Mouse (Mus musculus) myocyte (in vitro differentiated cells): ENCODE results near the gene Sparc. TPM values are rescaled to one million over a fixed set of nuclear protein-coding genes. Genes with fewer than 3 reads are reported as not detected.

Experiments used
- H3K27me3 ChIP-seq: one replicate; pipeline ENCODE4 v1.6.1; 2011; ENCODE audit not compliant: control insufficient read depth, insufficient read depth, insufficient read length
- H3K36me3 ChIP-seq: one replicate; pipeline ENCODE4 v1.6.1; 2011; ENCODE audit not compliant: control insufficient read depth, insufficient read depth
- H3K4me2 ChIP-seq: one replicate; pipeline ENCODE4 v1.6.1; 2011; ENCODE audit warnings: low read depth, control low read depth
- H3K4me3 ChIP-seq: one replicate; pipeline ENCODE4 v1.5.1; 2011; ENCODE audit warnings: mild to moderate bottlenecking, control low read depth, moderate library complexity
- H3K79me2 ChIP-seq: one replicate; pipeline ENCODE4 v1.6.1; 2011; ENCODE audit not compliant: control insufficient read depth, insufficient read depth
- H3ac ChIP-seq: one replicate; pipeline ENCODE4 v1.6.1; 2011; ENCODE audit not compliant: control insufficient read depth, insufficient read length
- CEBPB ChIP-seq: IDR thresholded peaks from 2 replicates; pipeline ENCODE4 v1.6.1; 2011; ENCODE audit warnings: mild to moderate bottlenecking, moderate library complexity; ENCODE audit not compliant: poor library complexity, insufficient read depth, severe bottlenecking
- E2F4 ChIP-seq: IDR thresholded peaks from one replicate; pipeline ENCODE4 v1.6.1; 2011; ENCODE audit warnings: mild to moderate bottlenecking, control low read depth, moderate library complexity; ENCODE audit not compliant: insufficient read depth
- MAX ChIP-seq: IDR thresholded peaks from one replicate; pipeline ENCODE4 v1.6.1; 2011; ENCODE audit warnings: low read depth, mild to moderate bottlenecking, control low read depth
- MYOD1 ChIP-seq, 3 experiments: IDR thresholded peaks; one replicate each; pipeline ENCODE4 v1.6.1; 2011; ENCODE audit warnings: control low read depth in 2 of 3, low read depth in 2 of 3, mild to moderate bottlenecking in 2 of 3, moderate library complexity in 1 of 3; ENCODE audit not compliant: insufficient read length in 2 of 3, control insufficient read depth in 1 of 3
- MYOG ChIP-seq, 3 experiments: IDR thresholded peaks; one replicate each; pipeline ENCODE4 v1.6.1; 2011; ENCODE audit warnings: control low read depth in 2 of 3, low read depth in 2 of 3, mild to moderate bottlenecking in 2 of 3; ENCODE audit not compliant: insufficient read length in 2 of 3, control insufficient read depth in 1 of 3, insufficient read depth in 1 of 3
- POLR2A ChIP-seq: IDR thresholded peaks from one replicate; pipeline ENCODE4 v1.6.1; 2011; ENCODE audit warnings: low read depth, mild to moderate bottlenecking, control low read depth, moderate library complexity; ENCODE audit not compliant: insufficient read length
- POLR2AphosphoS2 ChIP-seq: IDR thresholded peaks from one replicate; pipeline ENCODE4 v1.6.1; 2011; ENCODE audit warnings: low read depth, control low read depth; ENCODE audit not compliant: insufficient read length
- REST ChIP-seq: IDR thresholded peaks from one replicate; pipeline ENCODE4 v1.6.1; 2011; ENCODE audit warnings: mild to moderate bottlenecking, control low read depth, moderate library complexity; ENCODE audit not compliant: insufficient read depth, insufficient read length
- SRF ChIP-seq: IDR thresholded peaks from one replicate; pipeline ENCODE4 v1.6.1; 2011; ENCODE audit warnings: low read depth; ENCODE audit not compliant: control insufficient read depth, insufficient read length
- TCF12 ChIP-seq: IDR thresholded peaks from one replicate; pipeline ENCODE4 v1.6.1; 2011; ENCODE audit warnings: mild to moderate bottlenecking, control low read depth; ENCODE audit not compliant: poor library complexity, insufficient read depth, severe bottlenecking
- TCF3 ChIP-seq: IDR thresholded peaks from one replicate; pipeline ENCODE4 v1.6.1; 2011; ENCODE audit warnings: low read depth, control low read depth; ENCODE audit not compliant: insufficient read length
- USF1 ChIP-seq: IDR thresholded peaks from one replicate; pipeline ENCODE4 v1.6.1; 2011; ENCODE audit warnings: low read depth, mild to moderate bottlenecking, control low read depth, moderate library complexity
- polyA plus RNA-seq: library from polyadenylated mRNA; unstranded; fragments of >200 nt; fragmentation: generic; extraction: Trizol; gene quantifications from one replicate; pipeline ENCODE4 v1.2.1, GENCODE M21; 2012; ENCODE audit warnings: missing spikeins

The Sparc gene
- polyA plus RNA-seq, 1 experiment, result 1,961 TPM

DNA sequence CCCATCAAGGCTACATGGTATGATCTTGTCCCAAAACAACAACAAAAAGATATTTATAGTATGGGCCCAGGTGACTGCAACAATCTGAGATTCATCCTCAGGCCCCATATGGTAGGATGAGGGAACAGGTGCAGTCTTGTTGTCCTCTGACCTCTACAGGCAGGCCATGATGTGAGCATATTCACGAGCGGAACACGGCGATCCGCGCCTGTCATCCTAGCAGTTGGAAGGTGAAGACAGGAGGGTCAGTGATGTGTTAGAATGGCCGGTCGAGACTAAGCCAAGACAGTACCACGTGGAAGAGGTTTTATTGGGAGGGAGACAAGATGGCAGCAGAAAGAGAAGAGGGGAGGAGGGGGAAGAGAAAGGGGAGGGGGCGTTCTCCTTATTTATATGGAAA is 41.7 kb upstream of the Sparc start:
- no peaks in the 10 kb centered on the region for H3K27me3 ChIP-seq
- H3ac ChIP-seq, result no peak overlapping the region
- H3K4me3 ChIP-seq, result no peak overlapping the region
- H3K79me2 ChIP-seq, result peaks cover 10% of the 10 kb centered on the region
- no peak overlapping the region for H3K4me2 ChIP-seq
- TF ChIP-seq MAX, result no peak
- TF ChIP-seq E2F4, result no peak
- TF ChIP-seq USF1, result no peak
- no peaks in the 10 kb centered on the region for H3K36me3 ChIP-seq

DNA sequence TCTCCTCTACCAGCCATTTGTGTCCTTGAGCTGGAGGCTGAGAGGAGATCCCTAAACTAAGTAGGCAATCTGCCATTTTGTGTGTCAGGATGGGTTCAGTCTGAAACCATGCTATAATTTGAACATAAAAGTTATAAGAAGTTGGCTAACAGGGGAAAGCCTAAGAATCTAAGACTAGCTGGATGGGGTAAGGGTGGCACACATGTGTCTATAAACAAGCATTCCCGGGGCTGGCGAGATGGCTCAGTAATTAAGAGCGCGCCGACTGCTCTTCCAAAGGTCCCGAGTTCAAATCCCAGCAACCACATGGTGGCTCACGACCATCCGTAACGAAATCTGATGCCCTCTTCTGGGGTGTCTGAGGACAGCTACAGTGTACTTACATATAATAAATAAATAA is 39.2 kb upstream of the Sparc start:
- H3K36me3 ChIP-seq, result no peaks in the 10 kb centered on the region
- peaks cover 23% of the 10 kb centered on the region for H3K79me2 ChIP-seq
- H3K4me3 ChIP-seq, result no peak overlapping the region
- H3ac ChIP-seq, result no peak overlapping the region
- H3K4me2 ChIP-seq, result no peak overlapping the region
- no peaks in the 10 kb centered on the region for H3K27me3 ChIP-seq
- TF ChIP-seq POLR2A (no peak), TCF12 (no peak), TCF3 (no peak), SRF (no peak), USF1 (no peak), MYOD1 (IDR thresholded peaks at IDR 0.05; ENCODE audit: control insufficient read depth in 1 of 3, insufficient read length in 2 of 3, low read depth in 2 of 3) (no peak), REST (no peak), POLR2AphosphoS2 (no peak), MYOG (IDR thresholded peaks at IDR 0.05; ENCODE audit: control insufficient read depth in 1 of 3, insufficient read depth in 1 of 3, insufficient read length in 2 of 3, low read depth in 2 of 3) (no peak), E2F4 (no peak), CEBPB (no peak), MAX (no peak)

DNA sequence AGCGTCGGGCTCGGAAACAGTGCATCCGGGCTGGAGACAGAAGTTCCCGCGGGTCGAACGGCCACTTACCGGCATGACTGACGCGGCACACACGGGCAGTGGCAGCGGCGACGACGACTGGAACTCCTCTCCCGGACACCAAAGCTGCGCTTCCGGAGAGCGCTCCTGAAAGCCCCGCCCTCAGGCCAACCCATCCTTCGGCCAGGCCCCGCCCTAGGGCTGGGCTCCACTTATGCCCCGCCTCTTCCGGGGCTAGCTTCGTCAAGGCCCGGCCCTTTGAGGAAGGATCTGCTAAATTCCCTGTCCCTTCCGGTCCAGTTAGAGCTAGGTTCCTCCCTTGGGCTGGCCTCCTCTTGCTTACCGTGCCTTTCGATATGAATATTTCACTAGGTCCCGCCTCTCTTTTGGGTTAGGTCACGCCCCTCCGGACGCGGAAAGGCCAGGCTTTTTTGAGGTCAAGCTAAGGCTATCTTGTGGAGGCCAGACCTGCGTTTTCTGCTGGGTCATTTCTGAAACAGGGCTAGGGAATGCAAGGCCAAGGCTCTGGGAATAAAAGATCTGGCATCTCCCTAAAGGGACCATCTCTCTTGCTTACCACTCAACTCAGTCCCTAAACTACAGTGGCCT is 38.1 kb upstream of the Sparc start, which contains the start of gene Atox1:
Gene Atox1, minus strand, starts transcription at position 221 of the 627 bp plus-strand sequence.
- Histone ChIP-seq H3K4me2 (peak within 1 kb of the TSS; percentile 98), H3K4me3 (peak within 1 kb of the TSS; percentile 72), H3K79me2 (peaks cover 29% of the 10 kb centered on the region), H3ac (peak within 1 kb of the TSS; percentile 4), H3K27me3 (no peaks in the 10 kb centered on the region), H3K36me3 (no peaks in the 10 kb centered on the region)
- TF ChIP-seq POLR2AphosphoS2, result peak; percentile 96
- TF ChIP-seq REST, result no peak
- no peak for TF ChIP-seq USF1
- peak; percentile 60 for TF ChIP-seq SRF
- peak; percentile 100 for TF ChIP-seq POLR2A
- TF ChIP-seq CEBPB, result no peak
- TF ChIP-seq TCF3, result no peak
- no peak for TF ChIP-seq MYOG (IDR thresholded peaks at IDR 0.05; ENCODE audit: control insufficient read depth in 1 of 3, insufficient read depth in 1 of 3, insufficient read length in 2 of 3, low read depth in 2 of 3)

DNA sequence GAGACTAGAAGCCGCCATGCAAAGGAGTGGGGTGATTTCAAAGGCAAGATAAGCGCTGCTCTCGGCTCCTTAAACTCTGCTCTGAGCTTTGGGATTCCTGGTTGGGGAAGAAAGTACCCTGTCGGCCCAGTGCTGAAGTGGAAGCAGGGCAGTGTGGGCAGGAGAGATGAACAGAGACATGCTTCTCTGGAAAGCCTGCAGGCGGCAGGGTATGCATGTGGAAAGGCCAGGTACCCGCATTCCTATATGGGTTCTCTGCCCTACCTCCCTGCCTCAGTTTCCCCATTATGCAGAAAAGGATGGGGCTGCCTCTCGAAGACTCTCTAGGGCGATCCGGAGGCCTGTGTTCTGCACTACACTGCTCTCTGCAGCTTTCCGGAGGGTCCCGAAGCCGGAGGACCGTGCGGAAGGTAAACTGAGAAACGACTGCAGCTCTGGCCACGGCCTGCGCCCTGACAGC is 37.6 kb upstream of the Sparc start:
- peak overlapping the region; percentile 4 for H3ac ChIP-seq
- no peaks in the 10 kb centered on the region for H3K27me3 ChIP-seq
- H3K4me2 ChIP-seq, result peak overlapping the region; percentile 98
- no peaks in the 10 kb centered on the region for H3K36me3 ChIP-seq
- H3K79me2 ChIP-seq, result peaks cover 29% of the 10 kb centered on the region
- TF ChIP-seq CEBPB, result no peak
- no peak for TF ChIP-seq E2F4
- TF ChIP-seq MYOD1 (IDR thresholded peaks at IDR 0.05; ENCODE audit: control insufficient read depth in 1 of 3, insufficient read length in 2 of 3, low read depth in 2 of 3), result no peak
- peak overlapping the region; percentile 72 for H3K4me3 ChIP-seq

DNA sequence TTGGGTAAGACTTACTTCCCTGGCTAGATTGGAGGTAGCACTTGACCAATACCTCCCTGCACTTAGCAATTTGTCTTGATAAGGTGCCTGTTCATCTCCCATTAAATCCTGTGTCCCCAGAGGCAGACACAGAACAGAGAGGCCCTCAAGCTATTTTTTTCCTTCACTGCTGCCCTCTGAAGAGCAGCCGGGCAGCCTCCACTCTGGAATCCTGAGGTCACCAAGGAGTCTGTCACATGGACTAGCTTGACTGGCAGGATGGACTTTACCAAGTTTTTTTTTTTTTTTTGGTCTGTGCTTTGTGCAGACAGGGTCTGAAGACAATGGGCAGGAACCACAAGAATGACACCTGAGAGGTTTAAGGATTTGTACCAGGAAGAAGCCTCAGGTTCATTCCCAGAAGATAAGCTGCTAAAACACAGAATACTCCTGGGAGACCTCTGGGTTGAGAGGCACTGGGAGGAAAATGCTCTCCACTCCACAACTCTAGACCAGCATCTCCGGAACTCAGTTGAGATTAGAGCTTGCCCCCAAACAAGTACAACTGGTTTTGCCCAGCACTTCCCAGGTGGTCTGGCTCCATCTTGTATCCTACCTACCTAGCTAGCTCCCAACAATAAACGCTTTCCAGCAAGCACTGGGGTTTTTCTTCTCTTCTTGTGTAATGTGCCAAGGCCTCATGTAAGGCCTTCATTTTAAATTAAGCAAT is 37.0 kb upstream of the Sparc start:
- H3K36me3 ChIP-seq, result no peaks in the 10 kb centered on the region
- peak overlapping the region; percentile 4 for H3ac ChIP-seq
- peaks cover 29% of the 10 kb centered on the region for H3K79me2 ChIP-seq
- peak overlapping the region; percentile 98 for H3K4me2 ChIP-seq
- no peak for TF ChIP-seq SRF
- no peak for TF ChIP-seq E2F4
- no peak for TF ChIP-seq CEBPB
- no peak for TF ChIP-seq MYOG (IDR thresholded peaks at IDR 0.05; ENCODE audit: control insufficient read depth in 1 of 3, insufficient read depth in 1 of 3, insufficient read length in 2 of 3, low read depth in 2 of 3)
- peak overlapping the region; percentile 72 for H3K4me3 ChIP-seq
- H3K27me3 ChIP-seq, result no peaks in the 10 kb centered on the region
